Mouse (Mus musculus): Measurements from ENCODE around the gene Dab2. TPM values are rescaled to one million over a fixed set of nuclear protein-coding genes. Genes with fewer than 3 reads are reported as not detected.

Dab2 gene
- polyA plus RNA-seq, 1 experiment from 2014 or later: 16.1 TPM

GRCm38 (mm10) chr15:6398211-6398610 lies 98.6 kb downstream of the Dab2 start:
- Histone ChIP-seq H3K4me1 (replicated peaks; ENCODE audit: control insufficient read depth, insufficient read depth) (no peaks in the 10 kb centered on the region), H3K4me2 (replicated peaks; ENCODE audit: low read depth) (no peak overlapping the region)
- 92% methylated on average over 4 of the region's 4 CpGs for WGBS

GRCm38 (mm10) chr15:6398881-6399280 lies 99.3 kb downstream of the Dab2 start:
- no peak for ATAC-seq (ENCODE audit: low FRiP score, low TSS enrichment)
- Histone ChIP-seq H3K36me3 (ENCODE audit: control insufficient read depth, insufficient read depth, low read length) (no peaks in the 10 kb centered on the region), H3K4me1 (replicated peaks; ENCODE audit: control insufficient read depth, insufficient read depth) (no peaks in the 10 kb centered on the region), H3K9me3 (ENCODE audit: control insufficient read depth, low read length) (no peaks in the 10 kb centered on the region), H3K9ac (ENCODE audit: low read length) (no peak overlapping the region), H3K27me3 (ENCODE audit: control insufficient read depth, insufficient read depth, low read length) (no peaks in the 10 kb centered on the region), H3K4me2 (replicated peaks; ENCODE audit: low read depth) (no peak overlapping the region), H3K27ac (replicated peaks) (no peak overlapping the region), H3K4me3 (ENCODE audit: low read depth, low read length) (no peak overlapping the region)
- DNase-seq (ENCODE audit: low spot score): no peak
- no peak for TF ChIP-seq EP300 (optimal IDR thresholded peaks at IDR 0.05)
- TF ChIP-seq CTCF (IDR thresholded peaks at IDR 0.05; ENCODE audit: low read depth): no peak
- WGBS: 72% methylated on average over 6 of the region's 6 CpGs

More at GRCm38 (mm10) chr15:6398211-6398610, 98.6 kb downstream of the Dab2 start:
- TF ChIP-seq CTCF (IDR thresholded peaks at IDR 0.05; ENCODE audit: low read depth) (no peak), EP300 (optimal IDR thresholded peaks at IDR 0.05) (no peak)
- DNase-seq (ENCODE audit: low spot score) (no peak), ATAC-seq (ENCODE audit: low FRiP score, low TSS enrichment) (no peak)
- H3K9me3 ChIP-seq (ENCODE audit: control insufficient read depth, low read length): no peaks in the 10 kb centered on the region
- no peak overlapping the region for H3K27ac ChIP-seq (replicated peaks)
- no peaks in the 10 kb centered on the region for H3K36me3 ChIP-seq (ENCODE audit: control insufficient read depth, insufficient read depth, low read length)
- H3K4me3 ChIP-seq (ENCODE audit: low read depth, low read length): no peak overlapping the region
- no peak overlapping the region for H3K9ac ChIP-seq (ENCODE audit: low read length)
- no peaks in the 10 kb centered on the region for H3K27me3 ChIP-seq (ENCODE audit: control insufficient read depth, insufficient read depth, low read length)

GRCm38 (mm10) chr15:6400115-6400514 lies 100.5 kb downstream of the Dab2 start:
- Histone ChIP-seq H3K4me1 (replicated peaks; ENCODE audit: control insufficient read depth, insufficient read depth) (no peaks in the 10 kb centered on the region), H3K9ac (ENCODE audit: low read length) (no peak overlapping the region), H3K27ac (replicated peaks) (no peak overlapping the region), H3K9me3 (ENCODE audit: control insufficient read depth, low read length) (no peaks in the 10 kb centered on the region), H3K4me3 (ENCODE audit: low read depth, low read length) (no peak overlapping the region), H3K36me3 (ENCODE audit: control insufficient read depth, insufficient read depth, low read length) (no peaks in the 10 kb centered on the region), H3K4me2 (replicated peaks; ENCODE audit: low read depth) (no peak overlapping the region), H3K27me3 (ENCODE audit: control insufficient read depth, insufficient read depth, low read length) (no peaks in the 10 kb centered on the region)
- ATAC-seq (ENCODE audit: low FRiP score, low TSS enrichment) (no peak), DNase-seq (ENCODE audit: low spot score) (no peak)
- TF ChIP-seq CTCF (IDR thresholded peaks at IDR 0.05; ENCODE audit: low read depth) (no peak), EP300 (optimal IDR thresholded peaks at IDR 0.05) (no peak)
- 47% methylated on average over 8 of the region's 8 CpGs for WGBS

- Histone ChIP-seq H3K4me2 (replicated peaks; ENCODE audit: low read depth) (no peak overlapping the region), H3K9me3 (ENCODE audit: control insufficient read depth, low read length) (no peaks in the 10 kb centered on the region), H3K4me3 (ENCODE audit: low read depth, low read length) (no peak overlapping the region), H3K27ac (replicated peaks) (no peak overlapping the region), H3K27me3 (ENCODE audit: control insufficient read depth, insufficient read depth, low read length) (no peaks in the 10 kb centered on the region), H3K36me3 (ENCODE audit: control insufficient read depth, insufficient read depth, low read length) (no peaks in the 10 kb centered on the region), H3K4me1 (replicated peaks; ENCODE audit: control insufficient read depth, insufficient read depth) (no peaks in the 10 kb centered on the region), H3K9ac (ENCODE audit: low read length) (no peak overlapping the region)
- 51% methylated on average over 2 of the region's 2 CpGs for WGBS
- TF ChIP-seq EP300 (optimal IDR thresholded peaks at IDR 0.05) (no peak), CTCF (IDR thresholded peaks at IDR 0.05; ENCODE audit: low read depth) (no peak)
- ATAC-seq (ENCODE audit: low FRiP score, low TSS enrichment) (no peak), DNase-seq (ENCODE audit: low spot score) (no peak)
Measured at GRCm38 (mm10) chr15:6402433-6402832, 102.8 kb downstream of the Dab2 start.

DNA sequence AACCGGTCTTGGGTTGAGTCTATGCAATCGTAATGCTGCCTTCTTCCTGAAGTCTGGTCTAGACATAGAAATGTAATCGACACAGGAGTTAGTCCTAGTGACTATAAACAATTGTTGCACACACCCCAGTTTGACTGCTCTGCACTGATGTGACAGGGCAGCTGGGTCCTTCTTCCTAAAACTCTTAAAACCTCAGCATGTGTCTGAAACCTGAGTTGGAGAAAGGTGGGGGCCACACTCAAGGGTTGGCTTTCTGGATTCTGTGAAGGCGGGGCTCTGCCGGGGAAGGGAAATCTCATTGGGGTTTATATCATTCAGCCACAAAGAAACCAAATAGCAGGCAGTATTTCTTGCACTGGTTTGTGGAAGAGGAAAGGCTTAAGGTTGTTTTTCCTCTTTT lies 104.6 kb downstream of the Dab2 start:
- TF ChIP-seq CTCF (IDR thresholded peaks at IDR 0.05; ENCODE audit: low read depth): no peak
- no peak for TF ChIP-seq EP300 (optimal IDR thresholded peaks at IDR 0.05)
- H3K9me3 ChIP-seq (ENCODE audit: control insufficient read depth, low read length): no peaks in the 10 kb centered on the region
- no peak for DNase-seq (ENCODE audit: low spot score)
- no peaks in the 10 kb centered on the region for H3K27me3 ChIP-seq (ENCODE audit: control insufficient read depth, insufficient read depth, low read length)
- no peak overlapping the region for H3K27ac ChIP-seq (replicated peaks)
- no peaks in the 10 kb centered on the region for H3K4me1 ChIP-seq (replicated peaks; ENCODE audit: control insufficient read depth, insufficient read depth)
- 71% methylated on average over 5 of the region's 5 CpGs for WGBS
- H3K4me3 ChIP-seq (ENCODE audit: low read depth, low read length): no peak overlapping the region
- no peaks in the 10 kb centered on the region for H3K36me3 ChIP-seq (ENCODE audit: control insufficient read depth, insufficient read depth, low read length)
- no peak overlapping the region for H3K4me2 ChIP-seq (replicated peaks; ENCODE audit: low read depth)
- no peak overlapping the region for H3K9ac ChIP-seq (ENCODE audit: low read length)
- no peak for ATAC-seq (ENCODE audit: low FRiP score, low TSS enrichment)

GRCm38 (mm10) chr15:6406771-6407170 lies 107.2 kb downstream of the Dab2 start:
- H3K36me3 ChIP-seq (ENCODE audit: control insufficient read depth, insufficient read depth, low read length): no peaks in the 10 kb centered on the region
- H3K9ac ChIP-seq (ENCODE audit: low read length): no peak overlapping the region
- TF ChIP-seq EP300 (optimal IDR thresholded peaks at IDR 0.05) (no peak), CTCF (IDR thresholded peaks at IDR 0.05; ENCODE audit: low read depth) (no peak)
- DNase-seq (ENCODE audit: low spot score): no peak
- H3K27me3 ChIP-seq (ENCODE audit: control insufficient read depth, insufficient read depth, low read length): no peaks in the 10 kb centered on the region
- H3K4me2 ChIP-seq (replicated peaks; ENCODE audit: low read depth): no peak overlapping the region
- no peak overlapping the region for H3K4me3 ChIP-seq (ENCODE audit: low read depth, low read length)
- no peak overlapping the region for H3K27ac ChIP-seq (replicated peaks)
- no peak for ATAC-seq (ENCODE audit: low FRiP score, low TSS enrichment)
- H3K4me1 ChIP-seq (replicated peaks; ENCODE audit: control insufficient read depth, insufficient read depth): no peaks in the 10 kb centered on the region
- no peaks in the 10 kb centered on the region for H3K9me3 ChIP-seq (ENCODE audit: control insufficient read depth, low read length)
- 80% methylated on average over 6 of the region's 6 CpGs for WGBS

Data from stomach, postnatal 0 days (tissue).